Mouse (Mus musculus): ENCODE results near the gene Haus2. TPM values are rescaled to one million over a fixed set of nuclear protein-coding genes. Genes with fewer than 3 reads are reported as not detected.

Gene Haus2
- polyA plus RNA-seq, 1 experiment from 2014 or later: 9.1 TPM

GRCm38 (mm10) chr2:120631521-120631920, 22.3 kb downstream of the Haus2 start:
- peaks cover 27% of the 10 kb centered on the region; the same call in 1 of the 2 replicates for H3K36me3 ChIP-seq (ENCODE audit: inconsistent target)
- H3K27ac ChIP-seq: peak overlapping the region; percentile 87
- H3K79me2 ChIP-seq (ENCODE audit: inconsistent target): peaks cover 61% of the 10 kb centered on the region
- H3K4me3 ChIP-seq (ENCODE audit: inconsistent target): no peak overlapping the region
- 54% methylated on average over 2 of the region's 2 CpGs for WGBS (ENCODE audit: missing documents)

GRCm38 (mm10) chr2:120631957-120632356, 22.8 kb downstream of the Haus2 start:
- 2% methylated on average over 4 of the region's 4 CpGs for WGBS (ENCODE audit: missing documents)
- Histone ChIP-seq H3K36me3 (ENCODE audit: inconsistent target) (peaks cover 27% of the 10 kb centered on the region; the same call in 1 of the 2 replicates), H3K27ac (peak overlapping the region; percentile 87), H3K4me3 (ENCODE audit: inconsistent target) (no peak overlapping the region), H3K79me2 (ENCODE audit: inconsistent target) (peaks cover 61% of the 10 kb centered on the region)

- H3K27ac ChIP-seq: no peak overlapping the region
Observed at GRCm38 (mm10) chr2:120640835-120641234, 31.7 kb downstream of the Haus2 start.

GRCm38 (mm10) chr2:120643836-120644235, 34.7 kb downstream of the Haus2 start:
- Histone ChIP-seq H3K27ac (no peak overlapping the region), H3K36me3 (ENCODE audit: inconsistent target) (peaks cover 29% of the 10 kb centered on the region; the same call in 1 of the 2 replicates), H3K79me2 (ENCODE audit: inconsistent target) (peaks cover 89% of the 10 kb centered on the region), H3K4me3 (ENCODE audit: inconsistent target) (no peak overlapping the region)
- 94% methylated on average over 7 of the region's 7 CpGs for WGBS (ENCODE audit: missing documents)

More at GRCm38 (mm10) chr2:120640835-120641234, 31.7 kb downstream of the Haus2 start:
- Histone ChIP-seq H3K4me3 (ENCODE audit: inconsistent target) (no peak overlapping the region), H3K36me3 (ENCODE audit: inconsistent target) (peaks cover 29% of the 10 kb centered on the region; the same call in 1 of the 2 replicates), H3K79me2 (ENCODE audit: inconsistent target) (peaks cover 65% of the 10 kb centered on the region)
- WGBS (ENCODE audit: missing documents): 93% methylated on average over 8 of the region's 8 CpGs

GRCm38 (mm10) chr2:120646777-120647176, 37.6 kb downstream of the Haus2 start:
- WGBS (ENCODE audit: missing documents): 85% methylated on average over 4 of the region's 4 CpGs
- Histone ChIP-seq H3K4me3 (ENCODE audit: inconsistent target) (no peak overlapping the region), H3K27ac (no peak overlapping the region), H3K36me3 (ENCODE audit: inconsistent target) (0 out of 2 replicates have a peak, but pooled peaks cover 12% of the 10 kb centered on the region), H3K79me2 (ENCODE audit: inconsistent target) (peaks cover 69% of the 10 kb centered on the region)

- WGBS (ENCODE audit: missing documents): 89% methylated on average over 6 of the region's 7 CpGs
Observed at GRCm38 (mm10) chr2:120652256-120652924, 43.2 kb downstream of the Haus2 start.

GRCm38 (mm10) chr2:120652925-120653284, 43.7 kb downstream of the Haus2 start:
- peaks cover 73% of the 10 kb centered on the region for H3K79me2 ChIP-seq (ENCODE audit: inconsistent target)
- H3K36me3 ChIP-seq (ENCODE audit: inconsistent target): no peaks in the 10 kb centered on the region
- H3K27ac ChIP-seq: peak overlapping the region; percentile 67
- H3K4me3 ChIP-seq (ENCODE audit: inconsistent target): no peak overlapping the region
- 50% methylated on average over 7 of the region's 7 CpGs for WGBS (ENCODE audit: missing documents)

More at GRCm38 (mm10) chr2:120652256-120652924, 43.2 kb downstream of the Haus2 start:
- H3K79me2 ChIP-seq (ENCODE audit: inconsistent target): peaks cover 73% of the 10 kb centered on the region
- no peak overlapping the region for H3K4me3 ChIP-seq (ENCODE audit: inconsistent target)
- no peaks in the 10 kb centered on the region for H3K36me3 ChIP-seq (ENCODE audit: inconsistent target)
- H3K27ac ChIP-seq: peak overlapping the region; percentile 67

GRCm38 (mm10) chr2:120654693-120655092, 45.5 kb downstream of the Haus2 start:
- no peak overlapping the region for H3K4me3 ChIP-seq (ENCODE audit: inconsistent target)
- H3K79me2 ChIP-seq (ENCODE audit: inconsistent target): peaks cover 88% of the 10 kb centered on the region
- no peaks in the 10 kb centered on the region for H3K36me3 ChIP-seq (ENCODE audit: inconsistent target)
- WGBS (ENCODE audit: missing documents): 72% methylated on average over 2 of the region's 2 CpGs
- no peak overlapping the region for H3K27ac ChIP-seq

- Histone ChIP-seq H3K27ac (no peak overlapping the region), H3K4me3 (ENCODE audit: inconsistent target) (no peak overlapping the region), H3K36me3 (ENCODE audit: inconsistent target) (no peaks in the 10 kb centered on the region), H3K79me2 (ENCODE audit: inconsistent target) (peaks cover 92% of the 10 kb centered on the region)
- 83% methylated on average over 5 of the region's 5 CpGs for WGBS (ENCODE audit: missing documents)
Observed at GRCm38 (mm10) chr2:120655905-120656304, 46.7 kb downstream of the Haus2 start.

GRCm38 (mm10) chr2:120656711-120657110, 47.5 kb downstream of the Haus2 start:
- no peaks in the 10 kb centered on the region for H3K36me3 ChIP-seq (ENCODE audit: inconsistent target)
- 100% methylated on average over 1 of the region's 2 CpGs for WGBS (ENCODE audit: missing documents)
- H3K79me2 ChIP-seq (ENCODE audit: inconsistent target): peaks cover 100% of the 10 kb centered on the region
- H3K27ac ChIP-seq: no peak overlapping the region
- H3K4me3 ChIP-seq (ENCODE audit: inconsistent target): no peak overlapping the region

GRCm38 (mm10) chr2:120658486-120658885, 49.3 kb downstream of the Haus2 start:
- Histone ChIP-seq H3K79me2 (ENCODE audit: inconsistent target) (peaks cover 100% of the 10 kb centered on the region), H3K27ac (no peak overlapping the region), H3K36me3 (ENCODE audit: inconsistent target) (no peaks in the 10 kb centered on the region), H3K4me3 (ENCODE audit: inconsistent target) (no peak overlapping the region)
- 49% methylated on average over 5 of the region's 5 CpGs for WGBS (ENCODE audit: missing documents)

- Histone ChIP-seq H3K36me3 (ENCODE audit: inconsistent target) (no peaks in the 10 kb centered on the region), H3K4me3 (ENCODE audit: inconsistent target) (no peak overlapping the region), H3K79me2 (ENCODE audit: inconsistent target) (peaks cover 100% of the 10 kb centered on the region), H3K27ac (no peak overlapping the region)
Observed at GRCm38 (mm10) chr2:120659318-120659717, 50.1 kb downstream of the Haus2 start.

- Histone ChIP-seq H3K27ac (no peak overlapping the region), H3K4me3 (ENCODE audit: inconsistent target) (no peak overlapping the region), H3K36me3 (ENCODE audit: inconsistent target) (no peaks in the 10 kb centered on the region), H3K79me2 (ENCODE audit: inconsistent target) (peaks cover 89% of the 10 kb centered on the region)
- WGBS (ENCODE audit: missing documents): 28% methylated on average over 5 of the region's 5 CpGs
Observed at GRCm38 (mm10) chr2:120660486-120661078, 51.4 kb downstream of the Haus2 start.

GRCm38 (mm10) chr2:120662766-120663165, 53.6 kb downstream of the Haus2 start:
- Histone ChIP-seq H3K36me3 (ENCODE audit: inconsistent target) (peaks cover 19% of the 10 kb centered on the region; the same call in 1 of the 2 replicates), H3K79me2 (ENCODE audit: inconsistent target) (peaks cover 67% of the 10 kb centered on the region), H3K27ac (no peak overlapping the region), H3K4me3 (ENCODE audit: inconsistent target) (no peak overlapping the region)

- peaks cover 27% of the 10 kb centered on the region; the same call in 1 of the 2 replicates for H3K36me3 ChIP-seq (ENCODE audit: inconsistent target)
- H3K27ac ChIP-seq: no peak overlapping the region
- H3K79me2 ChIP-seq (ENCODE audit: inconsistent target): peaks cover 58% of the 10 kb centered on the region
- WGBS (ENCODE audit: missing documents): 90% methylated on average over 3 of the region's 3 CpGs
- H3K4me3 ChIP-seq (ENCODE audit: inconsistent target): no peak overlapping the region
Observed at GRCm38 (mm10) chr2:120663491-120664154, 54.4 kb downstream of the Haus2 start.

Data from macrophage (primary cell).